Mouse (Mus musculus) spleen, adult 2 months (tissue): ENCODE data around the gene Zmynd12. TPM values are rescaled to one million over a fixed set of nuclear protein-coding genes. Genes with fewer than 3 reads are reported as not detected.

Experiments
- DNase-seq, 2 experiments: peaks; one replicate each; pipeline versions ENCODE4 v3.0.0 to v3.0.0-alpha.2; 2012 to 2021; ENCODE audit warnings: low spot score in 2 of 2, low read depth in 1 of 2
- H3K27ac ChIP-seq: fragments of 200-500 bp; 2 replicates; pipeline ENCODE4 v1.5.1; 2012; ENCODE audit warnings: low read length, inconsistent platforms; ENCODE audit not compliant: insufficient read depth
- H3K27me3 ChIP-seq: fragments of 200-500 bp; 2 replicates; pipeline ENCODE4 v1.6.1; 2012; ENCODE audit warnings: mild to moderate bottlenecking, moderate library complexity, low read length, inconsistent platforms; ENCODE audit not compliant: control insufficient read depth, insufficient read depth
- H3K36me3 ChIP-seq: fragments of 200-500 bp; 2 replicates; pipeline ENCODE4 v1.6.1; 2012; ENCODE audit warnings: mild to moderate bottlenecking, low read length, inconsistent platforms; ENCODE audit not compliant: control insufficient read depth, insufficient read depth
- H3K4me1 ChIP-seq: fragments of 200-500 bp; 2 replicates; pipeline ENCODE4 v1.6.1; 2011; ENCODE audit warnings: inconsistent platforms; ENCODE audit not compliant: control insufficient read depth, insufficient read depth, insufficient read length
- H3K4me3 ChIP-seq: fragments of 200-500 bp; 2 replicates; pipeline ENCODE4 v1.5.1; 2011; ENCODE audit warnings: mild to moderate bottlenecking, inconsistent platforms; ENCODE audit not compliant: insufficient read depth, insufficient read length; ENCODE audit errors: extremely low read depth
- CTCF ChIP-seq: fragments of 200-500 bp; IDR thresholded peaks from 2 replicates; pipeline ENCODE4 v1.5.1; 2011; ENCODE audit warnings: mild to moderate bottlenecking, inconsistent platforms; ENCODE audit not compliant: insufficient read depth, insufficient read length, insufficient replicate concordance; ENCODE audit errors: extremely low read depth
- POLR2A ChIP-seq: fragments of 200-500 bp; IDR thresholded peaks from 2 replicates; pipeline ENCODE4 v1.6.1; 2011; ENCODE audit warnings: low read depth, low read length, inconsistent platforms
- WGBS: fragments of 180-500 bp; shearing (Covaris S2); methylation state at CpG from one replicate; pipeline ENCODE4 v1.1.7; 2018; 5-methylcytosine and 5-hydroxymethylcytosine counted together
- polyA plus RNA-seq: library from polyadenylated mRNA; depleted of rRNA; stranded (reverse); fragments of >200 nt; gene quantifications from 2 replicates; pipeline ENCODE4 v1.2.3, GENCODE M21; 2012

Gene Zmynd12
- polyA plus RNA-seq, 1 experiment, result 0.21 TPM

DNA sequence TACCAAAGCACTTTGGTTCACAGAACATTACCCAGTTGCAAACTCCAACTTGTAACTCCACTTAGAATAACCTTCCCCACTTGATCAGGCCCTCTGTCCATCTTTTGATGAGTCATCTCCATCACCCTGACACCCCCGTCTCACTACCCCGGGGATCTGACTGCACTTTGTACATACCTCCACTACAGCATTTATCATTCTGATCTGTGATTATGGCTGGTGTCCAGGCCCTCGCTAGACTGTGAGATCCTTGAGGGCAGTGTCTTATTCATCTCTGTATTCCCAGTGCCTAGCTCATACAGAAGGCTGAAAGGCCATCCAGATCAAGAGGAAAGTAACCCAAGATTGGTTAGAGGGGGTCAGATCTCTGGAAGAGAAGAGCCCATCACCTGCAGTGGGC, 1.4 kb upstream of the Zmynd12 start:
- Histone ChIP-seq H3K36me3 (0 out of 2 replicates have a peak, but pooled peaks cover 1% of the 10 kb centered on the region), H3K27ac (no peak overlapping the region), H3K4me3 (no peak overlapping the region), H3K27me3 (no peaks in the 10 kb centered on the region; the same call in 1 of the 2 replicates), H3K4me1 (peaks cover 7% of the 10 kb centered on the region)
- TF ChIP-seq CTCF, result no peak
- TF ChIP-seq POLR2A, result no peak
- 50% methylated on average over 3 of the region's 3 CpGs for WGBS
- no peak for DNase-seq

- Histone ChIP-seq H3K27me3 (no peaks in the 10 kb centered on the region; the same call in 1 of the 2 replicates), H3K27ac (peak overlapping the region; percentile 86), H3K4me1 (peaks cover 7% of the 10 kb centered on the region), H3K4me3 (peak overlapping the region; percentile 96), H3K36me3 (0 out of 2 replicates have a peak, but pooled peaks cover 1% of the 10 kb centered on the region)
- TF ChIP-seq POLR2A (no peak), CTCF (no peak)
- WGBS, result under 1% methylated on average over 31 of the region's 31 CpGs
- no peak for DNase-seq
Observed at GRCm38 (mm10) chr4:119421921-119422293, 707 bp upstream of the Zmynd12 start.

DNA sequence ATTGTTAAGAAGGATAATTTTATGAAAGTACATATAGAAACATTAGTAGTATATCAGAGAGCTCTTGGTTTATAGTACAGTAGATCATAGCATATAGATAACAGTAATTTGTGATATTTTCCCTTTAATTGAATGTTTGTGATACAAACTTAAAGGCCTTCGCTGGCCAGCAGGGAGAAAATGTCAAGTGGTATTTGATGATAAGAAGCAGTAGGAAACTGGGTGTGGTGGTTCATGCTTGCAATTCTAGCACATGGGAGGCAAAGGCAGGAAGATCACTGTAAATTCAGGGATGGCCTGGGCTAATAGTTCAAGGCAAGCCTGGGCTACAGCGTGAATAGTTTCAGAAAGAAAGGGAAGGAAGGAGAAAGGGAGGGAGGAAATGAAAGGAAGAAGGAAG, 2.5 kb downstream of the Zmynd12 start:
- Histone ChIP-seq H3K27me3 (no peaks in the 10 kb centered on the region; the same call in 1 of the 2 replicates), H3K36me3 (no peaks in the 10 kb centered on the region), H3K27ac (no peak overlapping the region), H3K4me3 (no peak overlapping the region), H3K4me1 (peaks cover 7% of the 10 kb centered on the region)
- DNase-seq, result no peak
- TF ChIP-seq POLR2A (no peak), CTCF (no peak)
- 86% methylated on average over 2 of the region's 2 CpGs for WGBS

DNA sequence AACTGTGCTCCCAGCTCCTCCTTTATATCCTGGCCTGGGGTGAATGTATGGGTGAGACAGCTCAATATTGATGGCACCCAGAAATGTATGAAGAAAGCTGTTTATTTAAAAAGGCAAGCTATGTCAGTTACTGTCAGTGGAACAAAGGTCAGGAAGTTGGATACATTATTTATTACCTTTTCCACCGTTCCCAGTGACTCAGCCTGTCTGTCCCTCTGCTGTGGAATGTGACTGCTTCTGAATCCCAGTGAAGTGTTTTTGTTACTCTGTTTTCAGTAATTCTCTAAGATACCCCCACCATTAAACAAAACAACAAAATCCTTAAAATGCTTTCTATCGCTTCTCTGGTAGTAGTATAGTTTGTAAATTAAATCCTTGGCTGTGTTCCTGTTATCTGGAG, 3.0 kb downstream of the Zmynd12 start:
- Histone ChIP-seq H3K4me1 (peaks cover 7% of the 10 kb centered on the region), H3K27ac (no peak overlapping the region), H3K27me3 (no peaks in the 10 kb centered on the region; the same call in 1 of the 2 replicates), H3K36me3 (no peaks in the 10 kb centered on the region), H3K4me3 (no peak overlapping the region)
- TF ChIP-seq CTCF (no peak), POLR2A (no peak)
- 52% methylated on average over 2 of the region's 2 CpGs for WGBS
- no peak for DNase-seq

DNA sequence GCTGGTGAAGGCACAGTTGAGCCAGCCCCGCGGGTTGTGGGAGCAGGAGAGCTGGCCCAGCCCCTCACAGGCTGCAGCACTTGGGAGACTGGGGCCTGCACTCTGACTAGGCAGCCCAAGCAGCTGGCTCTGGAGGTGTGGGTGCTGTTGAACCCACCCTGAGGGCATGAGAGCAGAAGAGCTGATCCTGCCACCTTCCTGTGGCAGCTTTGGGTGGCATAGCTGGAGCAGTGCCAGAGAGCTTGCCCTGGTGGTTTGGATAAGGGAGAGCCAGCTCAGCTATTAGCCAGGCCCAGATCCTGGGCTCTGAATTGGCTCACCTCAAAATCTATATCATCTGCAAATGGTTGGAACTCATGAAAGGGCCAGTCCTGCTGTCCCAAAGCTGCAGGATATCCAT, 5.1 kb downstream of the Zmynd12 start:
- Histone ChIP-seq H3K27ac (no peak overlapping the region; the same call in 1 of the 2 replicates), H3K4me3 (no peak overlapping the region), H3K36me3 (no peaks in the 10 kb centered on the region), H3K27me3 (no peaks in the 10 kb centered on the region; the same call in 1 of the 2 replicates), H3K4me1 (peaks cover 3% of the 10 kb centered on the region)
- no peak for TF ChIP-seq POLR2A
- no peak for TF ChIP-seq CTCF
- no peak for DNase-seq
- WGBS, result 62% methylated on average over 2 of the region's 2 CpGs

GRCm38 (mm10) chr4:119430678-119431077, 8.1 kb downstream of the Zmynd12 start:
- H3K27ac ChIP-seq, result no peak overlapping the region

DNA sequence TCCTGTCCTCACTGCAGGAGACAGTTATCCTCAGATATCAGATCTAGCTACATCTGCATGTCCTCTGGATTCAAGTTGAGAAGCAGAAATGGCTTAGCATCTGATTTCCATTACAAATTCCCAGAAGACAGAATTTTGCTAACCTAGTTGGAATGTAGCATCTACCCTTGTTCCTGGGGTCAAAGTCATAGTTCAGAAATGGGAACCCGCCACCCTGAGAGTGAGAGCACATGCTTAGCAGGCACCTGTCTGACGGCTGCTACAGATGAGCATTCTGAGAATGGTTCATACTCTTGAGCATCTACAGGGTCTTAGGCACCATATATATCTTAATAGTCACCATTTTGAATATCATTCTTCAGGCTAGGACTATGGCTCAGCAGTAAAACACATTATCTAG, 15.3 kb downstream of the Zmynd12 start:
- no peak for TF ChIP-seq CTCF
- H3K27me3 ChIP-seq, result no peaks in the 10 kb centered on the region
- H3K4me1 ChIP-seq, result no peaks in the 10 kb centered on the region
- DNase-seq, result no peak
- no peak overlapping the region for H3K27ac ChIP-seq
- WGBS, result 90% methylated on average over 2 of the region's 2 CpGs
- H3K4me3 ChIP-seq, result no peak overlapping the region
- H3K36me3 ChIP-seq, result no peaks in the 10 kb centered on the region

More at GRCm38 (mm10) chr4:119430678-119431077, 8.1 kb downstream of the Zmynd12 start:
- TF ChIP-seq CTCF (peak; percentile 54; the same call in 1 of the 2 replicates), POLR2A (no peak)
- Histone ChIP-seq H3K36me3 (no peaks in the 10 kb centered on the region), H3K27me3 (no peaks in the 10 kb centered on the region), H3K4me1 (no peaks in the 10 kb centered on the region), H3K4me3 (peak overlapping the region; percentile 11; the same call in 1 of the 2 replicates)
- peak; percentile 21 to 60 for DNase-seq
- WGBS, result 26% methylated on average over 5 of the region's 5 CpGs
